Mouse (Mus musculus) thymus, adult 2 months (tissue): ENCODE results near the gene Slc5a11. TPM values are rescaled to one million over a fixed set of nuclear protein-coding genes. Genes with fewer than 3 reads are reported as not detected.

ENCODE experiments used
- DNase-seq: peaks from one replicate; pipeline ENCODE4 v3.0.0; 2021
- H3K27ac ChIP-seq: fragments of 200-500 bp; 2 replicates; pipeline ENCODE4 v1.5.1; 2012; ENCODE audit warnings: low read length, control low read depth; ENCODE audit not compliant: control insufficient read depth, insufficient read depth
- H3K27me3 ChIP-seq: fragments of 200-500 bp; 2 replicates; pipeline ENCODE4 v1.6.1; 2012; ENCODE audit warnings: mild to moderate bottlenecking, low read length, moderate library complexity, mixed read lengths; ENCODE audit not compliant: control insufficient read depth, insufficient read depth
- H3K36me3 ChIP-seq: fragments of 200-500 bp; 2 replicates; pipeline ENCODE4 v1.6.1; 2012; ENCODE audit warnings: mild to moderate bottlenecking, low read length, moderate library complexity; ENCODE audit not compliant: control insufficient read depth, insufficient read depth
- H3K4me1 ChIP-seq: fragments of 200-500 bp; replicated peaks from 2 replicates; pipeline ENCODE4 v1.6.1; 2012; ENCODE audit warnings: low read length; ENCODE audit not compliant: control insufficient read depth, insufficient read depth
- H3K4me3 ChIP-seq: fragments of 200-500 bp; 2 replicates; pipeline ENCODE4 v1.5.1; 2012; ENCODE audit warnings: mild to moderate bottlenecking, low read length, control low read depth, moderate library complexity; ENCODE audit not compliant: control insufficient read depth, insufficient read depth
- CTCF ChIP-seq: fragments of 200-500 bp; IDR thresholded peaks from 2 replicates; pipeline ENCODE4 v1.5.1; 2012; ENCODE audit warnings: mild to moderate bottlenecking, control low read depth, low read length, moderate library complexity, borderline replicate concordance; ENCODE audit not compliant: control insufficient read depth, poor library complexity, insufficient read depth; ENCODE audit errors: extremely low read depth
- POLR2A ChIP-seq: fragments of 200-500 bp; IDR thresholded peaks from 2 replicates; pipeline ENCODE4 v1.6.1; 2012; ENCODE audit warnings: mild to moderate bottlenecking, low read length, control low read depth, moderate library complexity; ENCODE audit not compliant: control insufficient read depth, poor library complexity, insufficient read depth; ENCODE audit errors: extremely low read depth
- WGBS: fragments of 180-500 bp; shearing (Covaris S2); methylation state at CpG from one replicate; pipeline ENCODE4 v1.1.7; 2018; 5-methylcytosine and 5-hydroxymethylcytosine counted together
- polyA plus RNA-seq: library from polyadenylated mRNA; depleted of rRNA; stranded (reverse); fragments of >200 nt; gene quantifications from 2 replicates; pipeline ENCODE4 v1.2.3, GENCODE M21; 2012

Slc5a11 gene
- polyA plus RNA-seq, 1 experiment = 0.84 TPM

DNA sequence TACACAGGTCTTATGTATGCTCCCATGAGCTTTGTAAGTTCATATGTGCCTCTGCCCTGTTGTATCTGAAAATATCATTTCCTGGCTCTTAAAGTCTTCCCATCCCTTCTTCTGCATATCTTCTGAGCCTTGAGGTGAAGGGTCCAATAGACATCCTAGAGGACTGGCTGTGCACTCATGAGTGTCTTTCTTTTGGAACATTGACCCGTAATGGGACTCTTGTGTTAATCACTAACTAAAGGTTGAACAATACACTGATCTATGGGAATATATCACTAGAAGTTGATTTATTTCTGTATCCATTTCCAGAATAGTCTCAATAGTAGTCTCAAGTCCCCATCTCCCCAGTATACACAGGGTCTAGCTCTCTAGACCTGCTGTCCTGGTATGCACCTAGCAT, 29.7 kb upstream of the Slc5a11 start:
- TF ChIP-seq CTCF = no peak
- no peak for TF ChIP-seq POLR2A
- Histone ChIP-seq H3K36me3 (peaks cover 100% of the 10 kb centered on the region), H3K27ac (no peak overlapping the region), H3K4me3 (no peak overlapping the region), H3K27me3 (no peaks in the 10 kb centered on the region), H3K4me1 (no peaks in the 10 kb centered on the region)
- WGBS = 97% methylated on average over 1 of the region's 1 CpGs
- no peak for DNase-seq

DNA sequence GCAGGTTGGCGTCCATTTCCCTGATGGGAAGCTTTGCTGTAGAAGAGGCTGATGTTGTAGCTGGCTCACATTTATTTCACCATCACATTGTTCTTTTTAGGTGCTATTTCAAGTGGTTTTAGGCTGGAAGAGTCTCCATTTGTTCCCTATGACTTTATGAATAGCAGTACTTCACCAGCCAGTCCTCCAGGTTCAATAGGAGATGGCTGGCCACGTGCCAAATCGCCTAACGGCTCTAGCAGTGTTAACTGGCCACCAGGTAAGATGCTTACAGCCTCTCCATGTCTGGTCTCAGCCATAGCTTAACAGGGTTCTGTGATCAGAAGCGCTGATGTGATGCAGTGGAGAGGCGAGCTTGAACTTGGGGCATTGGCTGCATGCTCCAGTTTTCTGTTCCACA, 28.1 kb upstream of the Slc5a11 start:
- peaks cover 100% of the 10 kb centered on the region for H3K36me3 ChIP-seq
- no peaks in the 10 kb centered on the region for H3K4me1 ChIP-seq
- H3K4me3 ChIP-seq = no peak overlapping the region
- no peak for DNase-seq
- no peaks in the 10 kb centered on the region for H3K27me3 ChIP-seq
- 95% methylated on average over 6 of the region's 6 CpGs for WGBS
- H3K27ac ChIP-seq = no peak overlapping the region
- TF ChIP-seq POLR2A = no peak
- TF ChIP-seq CTCF = no peak

DNA sequence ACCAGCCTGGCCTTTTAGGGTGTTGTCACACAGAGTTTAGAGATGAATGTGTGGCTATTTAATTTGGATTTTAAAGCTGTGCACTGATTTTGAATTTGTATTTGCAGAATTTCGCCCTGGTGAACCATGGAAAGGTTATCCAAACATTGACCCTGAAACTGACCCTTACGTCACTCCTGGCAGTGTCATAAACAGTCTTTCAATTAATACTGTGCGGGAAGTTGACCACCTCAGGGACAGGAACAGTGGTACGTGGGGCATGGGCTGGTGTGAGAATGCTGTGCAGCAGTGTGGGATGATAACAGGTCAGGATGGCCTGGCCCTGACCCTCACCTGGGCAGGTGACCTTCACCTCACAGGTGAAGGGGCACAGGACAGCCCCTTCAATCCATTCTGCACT, 27.3 kb upstream of the Slc5a11 start:
- 97% methylated on average over 4 of the region's 4 CpGs for WGBS
- TF ChIP-seq CTCF (no peak), POLR2A (no peak)

DNA sequence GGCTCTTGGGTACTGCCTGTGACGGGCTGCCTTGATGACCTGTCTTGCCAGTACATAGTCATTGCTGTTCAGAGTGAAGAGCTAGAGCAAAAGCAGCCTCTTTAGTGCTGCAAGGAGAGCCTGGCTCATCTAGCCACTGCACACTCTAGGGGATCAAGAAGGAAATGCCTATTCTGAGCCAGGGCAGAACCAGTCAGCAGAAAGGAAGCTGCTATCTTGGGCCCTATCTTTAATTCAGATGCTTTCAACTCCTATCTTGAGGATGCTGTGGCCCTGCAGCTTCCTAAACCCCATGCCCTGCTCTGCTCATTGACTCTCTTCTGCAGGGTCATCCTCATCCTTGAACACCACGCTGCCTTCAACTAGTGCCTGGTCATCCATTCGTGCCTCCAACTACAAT, 26.1 kb upstream of the Slc5a11 start:
- no peak overlapping the region for H3K27ac ChIP-seq
- H3K36me3 ChIP-seq = peaks cover 99% of the 10 kb centered on the region
- H3K27me3 ChIP-seq = no peaks in the 10 kb centered on the region
- DNase-seq = no peak
- TF ChIP-seq CTCF = no peak
- TF ChIP-seq POLR2A = no peak
- no peaks in the 10 kb centered on the region for H3K4me1 ChIP-seq
- no peak overlapping the region for H3K4me3 ChIP-seq
- 97% methylated on average over 3 of the region's 3 CpGs for WGBS

More for the DNA sequence above, 27.3 kb upstream of the Slc5a11 start:
- Histone ChIP-seq H3K36me3 (peaks cover 100% of the 10 kb centered on the region), H3K4me3 (no peak overlapping the region), H3K27ac (no peak overlapping the region), H3K27me3 (no peaks in the 10 kb centered on the region), H3K4me1 (no peaks in the 10 kb centered on the region)
- DNase-seq = no peak

DNA sequence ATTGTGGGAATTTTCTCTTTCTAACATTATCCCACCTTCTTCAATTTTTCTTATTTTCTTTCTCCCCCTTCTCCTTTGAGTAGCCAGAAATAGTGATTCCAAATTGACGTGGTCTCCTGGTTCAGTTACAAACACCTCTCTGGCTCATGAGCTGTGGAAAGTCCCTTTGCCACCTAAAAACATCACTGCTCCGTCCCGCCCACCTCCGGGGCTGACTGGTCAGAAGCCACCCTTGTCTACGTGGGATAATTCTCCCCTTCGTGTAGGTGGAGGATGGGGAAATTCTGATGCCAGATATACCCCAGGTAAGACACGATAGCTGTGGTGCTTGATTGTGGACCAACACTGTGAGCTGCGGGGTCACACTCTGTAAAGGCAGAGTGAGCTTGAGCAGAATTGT, 24.8 kb upstream of the Slc5a11 start:
- Histone ChIP-seq H3K27me3 (no peaks in the 10 kb centered on the region), H3K4me1 (no peaks in the 10 kb centered on the region), H3K27ac (no peak overlapping the region), H3K4me3 (no peak overlapping the region), H3K36me3 (peaks cover 92% of the 10 kb centered on the region)
- TF ChIP-seq CTCF = no peak
- no peak for TF ChIP-seq POLR2A
- DNase-seq = no peak
- WGBS = 96% methylated on average over 8 of the region's 8 CpGs

DNA sequence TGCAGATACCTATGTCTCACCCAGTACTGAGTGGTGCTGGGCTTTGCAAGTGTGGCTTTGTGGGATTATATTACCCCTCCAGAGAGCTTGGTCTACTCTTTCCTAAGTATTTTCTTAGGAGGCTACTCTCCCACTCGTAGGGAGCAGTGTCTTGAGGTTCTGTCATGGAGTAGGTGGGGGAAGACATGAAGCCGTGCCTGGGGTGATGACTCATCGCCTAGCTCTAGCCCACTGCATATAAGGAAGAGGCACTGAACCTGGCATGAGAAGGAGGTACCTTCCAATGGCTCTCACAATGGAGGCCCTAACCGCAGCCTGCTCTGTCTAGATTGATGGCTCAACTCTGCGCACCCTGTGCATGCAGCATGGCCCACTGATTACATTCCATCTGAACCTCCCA, 22.8 kb upstream of the Slc5a11 start:
- Histone ChIP-seq H3K4me1 (no peaks in the 10 kb centered on the region), H3K27me3 (no peaks in the 10 kb centered on the region), H3K36me3 (peaks cover 73% of the 10 kb centered on the region), H3K27ac (no peak overlapping the region), H3K4me3 (no peak overlapping the region)
- TF ChIP-seq CTCF (no peak), POLR2A (no peak)
- WGBS = 88% methylated on average over 5 of the region's 5 CpGs
- no peak for DNase-seq

DNA sequence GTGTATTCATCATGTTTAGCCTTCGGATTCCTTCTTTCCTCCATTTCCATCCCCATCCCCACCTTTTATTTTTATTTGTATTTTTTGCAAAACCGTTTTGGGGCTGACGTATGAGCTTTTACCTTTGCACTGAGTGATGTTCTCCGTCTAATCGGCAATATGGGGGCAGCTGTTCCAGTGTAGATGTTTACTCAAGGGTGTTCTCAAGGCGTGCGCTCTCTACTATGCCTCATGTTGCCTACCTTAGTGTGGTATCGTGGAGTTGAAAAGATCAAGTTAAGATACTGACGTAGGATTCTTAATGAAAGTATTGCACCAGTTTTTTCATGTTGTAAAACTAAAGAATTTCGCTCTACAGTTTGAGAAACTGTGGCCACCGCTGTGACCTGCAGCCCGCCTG, 21.4 kb upstream of the Slc5a11 start:
- WGBS = 98% methylated on average over 12 of the region's 12 CpGs
- TF ChIP-seq POLR2A (no peak), CTCF (no peak)

More for the DNA sequence above, 21.4 kb upstream of the Slc5a11 start:
- Histone ChIP-seq H3K27me3 (no peaks in the 10 kb centered on the region), H3K4me1 (no peaks in the 10 kb centered on the region), H3K4me3 (no peak overlapping the region), H3K36me3 (peaks cover 58% of the 10 kb centered on the region), H3K27ac (no peak overlapping the region)
- DNase-seq = no peak
